Mouse (Mus musculus) MEL-GATA-1-ER (cell line): ENCODE measurements around the gene Rimkla.

Experiments used
- DNase-seq: peaks from one replicate; pipeline ENCODE4 v3.0.0-alpha.2; 2012; ENCODE audit warnings: low read depth; ENCODE audit errors: extremely low read depth

Gene Rimkla

DNA sequence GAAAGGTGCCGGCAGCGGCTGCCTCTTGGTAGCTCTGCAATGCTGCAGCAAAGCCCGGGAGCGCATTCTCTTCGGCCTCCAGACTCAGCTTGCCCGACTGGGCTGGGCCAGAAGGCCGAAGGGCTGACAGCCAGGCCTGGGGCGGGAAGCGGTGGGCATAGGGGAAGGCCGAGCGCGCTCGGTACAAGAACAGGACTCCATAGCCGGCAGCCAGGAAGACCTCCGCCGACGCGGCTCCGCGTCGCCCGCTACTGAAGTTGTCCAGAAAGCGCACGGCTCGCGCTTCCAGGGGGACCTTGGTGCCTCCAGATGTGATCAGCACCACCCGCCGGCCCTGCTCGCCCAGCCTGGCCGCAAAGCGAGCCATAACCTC lies 70.5 kb downstream of the Rimkla start:
- DNase-seq = peak; percentile 21

DNA sequence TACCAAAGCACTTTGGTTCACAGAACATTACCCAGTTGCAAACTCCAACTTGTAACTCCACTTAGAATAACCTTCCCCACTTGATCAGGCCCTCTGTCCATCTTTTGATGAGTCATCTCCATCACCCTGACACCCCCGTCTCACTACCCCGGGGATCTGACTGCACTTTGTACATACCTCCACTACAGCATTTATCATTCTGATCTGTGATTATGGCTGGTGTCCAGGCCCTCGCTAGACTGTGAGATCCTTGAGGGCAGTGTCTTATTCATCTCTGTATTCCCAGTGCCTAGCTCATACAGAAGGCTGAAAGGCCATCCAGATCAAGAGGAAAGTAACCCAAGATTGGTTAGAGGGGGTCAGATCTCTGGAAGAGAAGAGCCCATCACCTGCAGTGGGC lies 71.2 kb downstream of the Rimkla start:
- DNase-seq = no peak

DNA sequence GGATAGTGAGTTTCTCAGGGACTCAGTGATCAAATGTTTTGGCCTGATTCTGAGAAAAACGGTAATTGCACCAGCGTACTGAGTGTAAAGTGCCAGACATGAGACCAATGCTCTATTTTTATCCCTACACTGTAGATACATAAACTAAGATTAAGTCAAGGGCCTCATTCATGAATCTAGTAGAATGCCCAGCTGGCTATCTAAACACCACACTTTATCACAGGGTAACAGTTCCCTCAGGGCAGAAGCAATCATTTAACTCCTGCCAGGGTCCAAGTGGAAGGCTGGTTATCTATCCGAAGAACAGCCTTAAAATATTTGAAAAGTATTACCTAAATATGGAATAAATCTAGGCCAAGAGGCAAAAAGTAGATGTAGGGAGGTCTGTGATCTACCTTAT lies 74.5 kb downstream of the Rimkla start:
- peak; percentile 39 for DNase-seq

DNA sequence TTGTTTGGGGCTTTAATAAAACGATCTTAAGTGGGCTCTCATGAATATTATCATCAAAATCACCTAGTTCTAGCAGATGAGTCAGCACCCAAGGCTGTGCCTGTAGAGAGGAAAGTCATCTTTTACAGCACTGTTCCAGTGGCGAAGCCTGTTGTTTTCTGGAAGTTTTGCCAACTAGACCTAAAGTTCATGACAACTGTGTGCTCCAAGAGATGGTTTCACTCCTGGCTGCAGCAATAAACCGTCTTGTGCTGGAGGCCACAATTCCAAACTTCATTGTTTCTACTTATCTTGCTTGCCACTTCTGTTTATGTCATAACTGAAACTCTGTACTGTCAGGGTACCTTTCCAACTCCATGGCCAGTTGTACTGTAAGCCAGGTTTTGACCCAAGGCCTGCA lies 75.2 kb downstream of the Rimkla start:
- no peak for DNase-seq
